Mouse (Mus musculus) ES-E14 (cell line): ENCODE data around the gene St3gal5. TPM values are rescaled to one million over a fixed set of nuclear protein-coding genes. Genes with fewer than 3 reads are reported as not detected.
A peak's percentile ranks its signal among the peaks of the same experiment; 100 is the strongest.

Source experiments
- DNase-seq: peaks from one replicate; pipeline ENCODE4 v3.0.0-alpha.2; 2013; ENCODE audit warnings: low read depth, low spot score
- H3K27ac ChIP-seq: 2 replicates; pipeline ENCODE4 v1.5.1; 2012; ENCODE audit warnings: low read depth, mild to moderate bottlenecking, low read length, moderate library complexity, mixed read lengths; ENCODE audit not compliant: poor library complexity, insufficient read depth, severe bottlenecking
- H3K36me3 ChIP-seq: 2 replicates; pipeline ENCODE4 v1.6.1; 2012; ENCODE audit warnings: mild to moderate bottlenecking, low read length, moderate library complexity, mixed read lengths; ENCODE audit not compliant: control insufficient read depth, poor library complexity, insufficient read depth, severe bottlenecking
- H3K4me1 ChIP-seq, 2 experiments: fragments of 150-350 bp in 1 of 2; sonication (generic) in 1 of 2; 2 replicates each; pipeline ENCODE4 v1.6.1; 2012; ENCODE audit warnings: low read length in 2 of 2, mild to moderate bottlenecking in 1 of 2, mixed read lengths in 1 of 2; ENCODE audit not compliant: control insufficient read depth in 2 of 2, insufficient read depth in 2 of 2, poor library complexity in 1 of 2
- H3K4me3 ChIP-seq, 2 experiments: fragments of 150-350 bp in 1 of 2; sonication (generic) in 1 of 2; 2 replicates each; pipeline ENCODE4 v1.5.1; 2012; ENCODE audit warnings: low read length in 2 of 2, low read depth in 1 of 2, mild to moderate bottlenecking in 1 of 2, mixed read lengths in 1 of 2; ENCODE audit not compliant: insufficient read depth in 1 of 2, poor library complexity in 1 of 2, severe bottlenecking in 1 of 2
- H3K9ac ChIP-seq: 2 replicates; pipeline ENCODE4 v1.6.1; 2012; ENCODE audit warnings: low read depth, mild to moderate bottlenecking, low read length, mixed read lengths; ENCODE audit not compliant: poor library complexity, insufficient read depth, severe bottlenecking
- H3K9me3 ChIP-seq: fragments of 150-350 bp; sonication (generic); 2 replicates; pipeline ENCODE4 v1.6.1; 2012; ENCODE audit warnings: low read depth, mild to moderate bottlenecking, low read length; ENCODE audit not compliant: control insufficient read depth, insufficient read depth
- CHD2 ChIP-seq: IDR thresholded peaks from 2 replicates; pipeline ENCODE4 v1.6.1; 2014; ENCODE audit warnings: mild to moderate bottlenecking, low read depth, low read length, inconsistent platforms
- HCFC1 ChIP-seq: IDR thresholded peaks from 2 replicates; pipeline ENCODE4 v1.6.1; 2012; ENCODE audit warnings: low read length, inconsistent platforms, borderline replicate concordance; ENCODE audit not compliant: insufficient read depth
- MAFK ChIP-seq: IDR thresholded peaks from 2 replicates; pipeline ENCODE4 v1.6.1; 2014; ENCODE audit warnings: mild to moderate bottlenecking, low read depth, low read length, inconsistent platforms; ENCODE audit not compliant: insufficient read depth
- ZC3H11A ChIP-seq: IDR thresholded peaks from 2 replicates; pipeline ENCODE4 v1.6.1; 2012; ENCODE audit warnings: low read depth, mild to moderate bottlenecking, inconsistent platforms, low read length, borderline replicate concordance
- ZNF384 ChIP-seq: IDR thresholded peaks from 2 replicates; pipeline ENCODE4 v1.6.1; 2012; ENCODE audit warnings: low read depth, low read length, inconsistent platforms
- in situ Hi-C, 2 experiments: fragments of 600-800 bp; cut with MboI; formaldehyde crosslinking; loops; one replicate each; pipeline ENCODE4 v1.15.1; 2025; ENCODE audit warnings: low sequenced_read_pairs in 2 of 2, inconsistent platforms in 1 of 2; ENCODE audit not compliant: unreplicated experiment in 2 of 2
- total RNA-seq: library from RNA; depleted of rRNA; stranded (reverse); fragments of 300-350 nt; gene quantifications from 2 replicates; pipeline ENCODE4 v1.2.3, GENCODE M21; 2012

St3gal5 gene
- total RNA-seq, 1 experiment: 13.3 TPM

DNA sequence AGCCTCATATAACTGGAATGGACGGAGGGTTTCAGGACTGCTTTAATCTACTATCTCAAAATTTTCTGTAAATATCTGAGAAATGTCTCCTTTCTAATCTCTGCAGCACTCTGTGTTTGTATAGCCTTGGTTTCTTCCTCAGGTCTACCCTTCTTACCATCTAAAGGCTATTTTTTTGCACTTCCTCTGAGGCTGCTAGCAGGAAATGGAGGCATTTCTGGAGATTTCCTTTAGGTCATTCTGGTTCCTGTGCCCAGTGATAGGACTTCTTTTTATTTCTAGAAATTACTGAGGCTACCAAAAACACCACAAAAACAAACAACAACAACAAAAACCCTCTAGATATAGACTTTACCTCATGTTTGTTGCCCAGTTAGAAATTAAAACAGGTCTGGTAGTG is 4.3 kb upstream of the St3gal5 start:
- DNase-seq: no peak
- Histone ChIP-seq H3K4me1 (no peaks in the 10 kb centered on the region), H3K36me3 (no peaks in the 10 kb centered on the region), H3K9me3 (no peaks in the 10 kb centered on the region), H3K27ac (no peak overlapping the region), H3K4me3 (no peak overlapping the region), H3K9ac (no peak overlapping the region)
- no peak for TF ChIP-seq HCFC1
- TF ChIP-seq ZNF384: no peak
- TF ChIP-seq CHD2: no peak
- no peak for TF ChIP-seq MAFK
- no peak for TF ChIP-seq ZC3H11A
- in situ Hi-C loops: no loop called here

DNA sequence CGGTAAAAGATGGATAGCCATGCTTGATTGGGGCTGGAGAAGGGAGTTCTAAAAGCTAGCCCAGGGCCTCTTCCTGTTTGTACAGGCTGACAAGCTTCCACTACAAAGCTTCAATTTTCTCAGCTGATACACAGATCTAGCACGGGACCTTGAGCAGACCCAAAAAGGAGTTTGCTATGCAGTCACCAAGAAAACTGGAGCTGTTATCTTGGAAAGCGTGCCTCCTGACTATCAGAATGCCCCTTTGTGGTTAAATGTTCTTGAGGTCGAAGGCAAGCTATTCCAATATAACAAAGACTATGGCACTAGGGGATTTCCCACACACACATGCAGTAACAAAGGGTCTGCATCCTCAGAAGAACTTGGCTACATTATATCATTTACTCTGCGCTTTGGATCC is 1.2 kb upstream of the St3gal5 start:
- H3K36me3 ChIP-seq: no peaks in the 10 kb centered on the region
- no peak overlapping the region for H3K4me3 ChIP-seq
- no peaks in the 10 kb centered on the region for H3K4me1 ChIP-seq
- DNase-seq: no peak
- no peaks in the 10 kb centered on the region for H3K9me3 ChIP-seq
- no peak overlapping the region for H3K27ac ChIP-seq
- no peak for TF ChIP-seq ZNF384
- TF ChIP-seq ZC3H11A: no peak
- TF ChIP-seq CHD2: no peak
- no peak for TF ChIP-seq MAFK
- no peak for TF ChIP-seq HCFC1
- H3K9ac ChIP-seq: no peak overlapping the region
- in situ Hi-C loops: no loop called here

DNA sequence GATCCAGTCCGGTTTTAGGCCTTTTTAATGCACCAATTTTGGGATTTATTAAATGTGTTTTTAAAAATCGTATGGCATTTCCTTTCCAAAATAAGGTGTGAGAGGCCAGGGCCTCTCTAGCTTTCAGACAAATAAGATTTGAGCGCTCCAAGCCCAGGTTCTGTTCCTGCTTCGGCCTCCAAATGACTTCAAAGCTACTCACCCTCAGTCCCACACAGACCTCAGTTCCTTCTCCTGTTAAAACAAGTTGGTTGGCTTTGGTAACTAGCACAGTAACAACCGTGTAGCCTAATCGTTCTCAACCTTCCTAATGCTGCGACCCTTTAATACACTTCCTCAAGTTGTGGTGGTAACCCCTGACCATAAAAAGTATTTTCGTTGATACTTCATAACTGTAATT is 723 bp upstream of the St3gal5 start:
- no peak for TF ChIP-seq CHD2
- TF ChIP-seq MAFK: no peak
- TF ChIP-seq ZNF384: no peak
- no peak for TF ChIP-seq HCFC1
- TF ChIP-seq ZC3H11A: no peak
- H3K4me1 ChIP-seq: no peaks in the 10 kb centered on the region
- no peak overlapping the region for H3K27ac ChIP-seq
- in situ Hi-C loops: no loop called here
- no peak for DNase-seq
- no peaks in the 10 kb centered on the region for H3K9me3 ChIP-seq
- peak overlapping the region; percentile 87 to 89; a peak in 3 of 4 replicates for H3K4me3 ChIP-seq
- no peaks in the 10 kb centered on the region for H3K36me3 ChIP-seq
- no peak overlapping the region; the same call in 1 of the 2 replicates for H3K9ac ChIP-seq

DNA sequence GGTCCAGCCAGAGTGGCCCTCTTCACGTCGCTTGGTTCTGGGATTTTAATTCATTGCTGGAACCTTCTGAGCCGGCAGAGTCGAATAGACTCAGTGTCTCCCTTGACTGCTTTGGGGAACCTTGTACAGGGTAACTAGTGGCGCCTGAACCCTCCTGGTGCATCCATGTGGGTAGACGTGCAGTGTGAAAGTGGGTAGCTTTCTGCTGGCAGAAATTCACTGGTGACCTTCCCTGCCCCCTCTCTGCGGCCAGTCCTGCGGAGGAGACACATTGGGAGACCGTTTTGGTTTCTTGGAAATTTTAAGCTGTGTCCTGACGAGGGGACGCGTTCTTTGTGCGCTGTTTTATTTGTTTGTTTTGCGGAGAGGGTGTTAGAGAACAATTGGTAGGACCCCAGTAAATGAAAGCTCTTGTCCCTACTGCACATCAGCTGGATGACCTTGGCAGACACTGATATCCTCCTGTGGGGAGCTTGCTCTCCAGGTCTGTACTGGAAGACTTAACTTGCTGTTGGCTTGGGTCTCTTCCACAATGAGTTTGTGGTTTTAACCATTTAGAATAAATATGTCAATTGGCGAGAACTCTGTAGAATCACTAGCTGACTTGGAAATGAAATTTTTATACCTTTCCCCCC is 746 bp downstream of the St3gal5 start:
- in situ Hi-C loops: no loop called here
- Histone ChIP-seq H3K4me1 (no peaks in the 10 kb centered on the region), H3K4me3 (peak overlapping the region; percentile 87 to 89), H3K36me3 (no peaks in the 10 kb centered on the region), H3K9me3 (no peaks in the 10 kb centered on the region), H3K9ac (peak overlapping the region; percentile 83), H3K27ac (no peak overlapping the region)
- no peak for DNase-seq
- TF ChIP-seq CHD2: no peak
- TF ChIP-seq MAFK: no peak
- TF ChIP-seq ZNF384: no peak
- TF ChIP-seq HCFC1: no peak
- no peak for TF ChIP-seq ZC3H11A

DNA sequence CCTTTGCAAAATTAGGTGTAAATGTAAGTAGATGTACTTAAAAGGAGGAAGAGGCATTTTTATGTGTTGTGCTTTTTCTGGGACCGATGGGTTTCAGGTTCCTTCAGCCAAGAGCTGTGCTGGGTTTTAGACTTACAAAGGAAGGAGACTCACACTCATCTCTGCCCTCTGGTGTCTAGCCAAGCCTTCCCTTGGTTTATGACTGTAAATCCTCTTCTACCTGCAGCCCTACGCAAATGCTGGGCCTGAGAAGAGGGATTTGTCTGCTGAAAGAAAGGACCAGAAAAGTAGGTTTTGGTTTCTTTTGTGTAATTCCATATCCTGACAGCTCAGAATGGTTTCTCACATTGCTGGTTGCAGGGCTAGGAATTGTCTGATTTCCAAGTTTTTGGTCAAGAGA is 1.3 kb downstream of the St3gal5 start:
- in situ Hi-C loops: no loop called here
- Histone ChIP-seq H3K4me1 (no peaks in the 10 kb centered on the region), H3K9me3 (no peaks in the 10 kb centered on the region), H3K4me3 (no peak overlapping the region), H3K27ac (no peak overlapping the region), H3K9ac (no peak overlapping the region), H3K36me3 (no peaks in the 10 kb centered on the region)
- no peak for DNase-seq
- TF ChIP-seq CHD2: no peak
- no peak for TF ChIP-seq MAFK
- no peak for TF ChIP-seq HCFC1
- no peak for TF ChIP-seq ZC3H11A
- no peak for TF ChIP-seq ZNF384
